Mouse (Mus musculus) stomach, embryonic 14.5 days (tissue): ENCODE data around the gene Spen. TPM values are rescaled to one million over a fixed set of nuclear protein-coding genes. Genes with fewer than 3 reads are reported as not detected.

Experiments
- ATAC-seq: fragments of 200-750 bp; cut with Nextera tagmentation; 2 replicates; pipeline ENCODE4 v1.8.0; 2017; ENCODE audit warnings: low read depth, moderate TSS enrichment; ENCODE audit not compliant: insufficient number of reproducible peaks, insufficient read depth, low FRiP score
- H3K27ac ChIP-seq: fragments of 300-500 bp; sonication (generic); 2 replicates; pipeline ENCODE4 v1.5.1; 2014; ENCODE audit warnings: mild to moderate bottlenecking, low read length, moderate library complexity, mixed read lengths
- H3K27me3 ChIP-seq: fragments of 300-500 bp; sonication (generic); 2 replicates; pipeline ENCODE4 v1.6.1; 2014; ENCODE audit warnings: low read length, control low read depth, mixed read lengths; ENCODE audit not compliant: control insufficient read depth, insufficient read depth
- H3K36me3 ChIP-seq: fragments of 300-500 bp; sonication (generic); 2 replicates; pipeline ENCODE4 v1.6.1; 2014; ENCODE audit warnings: mild to moderate bottlenecking, control low read depth, low read length, moderate library complexity, mixed read lengths; ENCODE audit not compliant: control insufficient read depth, insufficient read depth
- H3K4me1 ChIP-seq: fragments of 300-500 bp; sonication (generic); 2 replicates; pipeline ENCODE4 v1.6.1; 2014; ENCODE audit warnings: low read length, control low read depth, mixed read lengths; ENCODE audit not compliant: control insufficient read depth, insufficient read depth
- H3K4me2 ChIP-seq: fragments of 300-500 bp; sonication (generic); replicated peaks from 2 replicates; pipeline ENCODE4 v1.6.1; 2014; ENCODE audit warnings: low read depth, low read length, control low read depth
- H3K4me3 ChIP-seq: fragments of 300-500 bp; sonication (generic); 2 replicates; pipeline ENCODE4 v1.5.1; 2014; ENCODE audit warnings: low read depth, low read length, control low read depth
- H3K9ac ChIP-seq: fragments of 300-500 bp; sonication (generic); replicated peaks from 2 replicates; pipeline ENCODE4 v1.6.1; 2014; ENCODE audit warnings: low read depth, mild to moderate bottlenecking, control low read depth, low read length, moderate library complexity, mixed read lengths
- H3K9me3 ChIP-seq: fragments of 300-500 bp; sonication (generic); 2 replicates; pipeline ENCODE4 v1.6.1; 2016; ENCODE audit warnings: low read depth, low read length, control low read depth; ENCODE audit not compliant: control insufficient read depth
- WGBS: fragments of 180-500 bp; shearing (Covaris S2); extraction: QIAGEN DNeasy Blood & Tissue Kit; methylation state at CpG from one replicate; pipeline ENCODE4 v1.1.7; 2014; 5-methylcytosine and 5-hydroxymethylcytosine counted together
- polyA plus RNA-seq: library from polyadenylated mRNA; unstranded; fragments of >200 nt; fragmentation: Nextera tagmentation; extraction: Ambion mirVana; gene quantifications from 2 replicates; pipeline ENCODE4 v1.2.1, GENCODE M21; 2014

Spen gene
- polyA plus RNA-seq, 1 experiment from 2014 or later: 16.9 TPM

- H3K9me3 ChIP-seq: no peaks in the 10 kb centered on the region
- peaks cover 30% of the 10 kb centered on the region for H3K4me1 ChIP-seq
- H3K4me3 ChIP-seq: no peak overlapping the region
- no peak overlapping the region for H3K4me2 ChIP-seq
- peak overlapping the region; percentile 56 for H3K27ac ChIP-seq
- ATAC-seq: 0 out of 2 replicates have a peak, but pooled peaks have one; percentile 15
- 0 out of 2 replicates have a peak overlapping the region, but pooled peaks have one; percentile 3 for H3K9ac ChIP-seq
- H3K27me3 ChIP-seq: no peaks in the 10 kb centered on the region
- 39% methylated on average over 14 of the region's 14 CpGs for WGBS
- H3K36me3 ChIP-seq: no peaks in the 10 kb centered on the region
Measured at GRCm38 (mm10) chr4:141421423-141421822, 117.0 kb downstream of the Spen start.

DNA sequence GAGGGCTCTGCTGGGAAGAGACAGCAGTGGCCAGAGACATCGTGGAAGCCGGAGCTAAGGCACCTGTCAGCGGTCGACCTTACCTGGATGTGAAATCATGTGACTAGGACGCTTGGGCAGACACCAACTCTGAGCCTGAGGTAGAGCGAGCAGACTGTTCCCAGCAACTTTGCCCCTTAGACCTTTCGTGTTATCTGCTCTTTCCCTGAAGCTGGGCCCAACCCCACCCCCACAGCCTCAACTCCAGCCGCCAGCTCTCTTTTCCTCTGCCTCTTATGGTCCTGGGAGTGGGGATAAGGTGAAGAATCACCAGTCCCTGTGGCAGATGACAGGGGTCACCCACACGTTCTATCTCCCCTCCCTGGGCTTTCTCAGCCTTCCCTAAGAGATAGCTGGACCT is 117.5 kb downstream of the Spen start:
- Histone ChIP-seq H3K27ac (peak overlapping the region; percentile 56; the same call in 1 of the 2 replicates), H3K9me3 (no peaks in the 10 kb centered on the region), H3K27me3 (no peaks in the 10 kb centered on the region), H3K4me3 (no peak overlapping the region), H3K4me1 (peaks cover 24% of the 10 kb centered on the region), H3K9ac (no peak overlapping the region), H3K4me2 (no peak overlapping the region), H3K36me3 (no peaks in the 10 kb centered on the region)
- 41% methylated on average over 9 of the region's 9 CpGs for WGBS
- no peak for ATAC-seq

GRCm38 (mm10) chr4:141420192-141420829 is 118.1 kb downstream of the Spen start, which contains the start of gene Hspb7:
TSS of gene Hspb7 (plus strand) at chr4:141420779.
- ATAC-seq: no peak
- WGBS: 52% methylated on average over 9 of the region's 9 CpGs
- Histone ChIP-seq H3K27ac (peak within 1 kb of the TSS; percentile 56), H3K9me3 (no peaks in the 10 kb centered on the region), H3K4me3 (no peak within 1 kb of the TSS), H3K27me3 (no peaks in the 10 kb centered on the region), H3K4me2 (no peak within 1 kb of the TSS), H3K9ac (0 out of 2 replicates have a peak within 1 kb of the TSS, but pooled peaks have one; percentile 3), H3K4me1 (peaks cover 19% of the 10 kb centered on the region), H3K36me3 (no peaks in the 10 kb centered on the region)

DNA sequence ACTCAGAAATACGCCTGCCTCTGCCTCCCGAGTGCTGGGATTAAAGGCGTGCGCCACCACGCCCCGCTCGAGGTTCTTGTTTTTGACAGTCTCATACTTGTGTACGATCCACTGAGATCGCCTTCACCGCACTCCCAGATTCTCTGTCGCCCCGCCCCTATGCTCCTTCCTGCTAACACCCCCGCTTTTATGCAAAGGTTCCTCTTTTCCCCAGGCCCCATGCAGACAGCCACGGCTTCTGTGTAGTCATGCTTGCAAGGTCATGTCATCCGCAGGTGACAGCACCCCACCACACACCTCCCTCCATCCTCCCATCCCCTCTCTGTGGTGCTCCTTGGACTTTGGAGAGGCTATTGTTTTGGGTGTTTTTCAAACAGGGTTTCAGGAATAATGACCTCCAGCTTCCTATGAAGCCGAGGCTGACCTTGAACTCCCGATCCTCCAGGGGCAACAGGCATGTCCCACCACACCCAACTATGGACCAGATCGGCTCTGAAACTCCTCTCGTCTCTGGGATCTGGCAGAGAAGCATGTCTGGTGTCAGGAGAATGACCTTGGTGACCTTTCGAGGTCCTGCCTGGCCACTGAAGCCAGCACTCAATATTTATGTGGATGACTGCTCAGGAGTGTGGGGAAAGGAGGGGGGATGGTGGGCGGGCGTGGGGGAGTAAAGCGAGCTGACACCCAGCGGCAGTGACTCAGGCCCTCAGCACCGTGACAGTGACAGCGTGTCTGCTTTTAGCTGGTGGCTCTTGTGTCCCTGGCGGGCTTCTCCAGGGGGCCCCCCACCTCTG is 118.8 kb downstream of the Spen start:
- Histone ChIP-seq H3K4me2 (no peak overlapping the region), H3K36me3 (no peaks in the 10 kb centered on the region), H3K9me3 (no peaks in the 10 kb centered on the region), H3K4me3 (no peak overlapping the region), H3K27me3 (no peaks in the 10 kb centered on the region), H3K9ac (no peak overlapping the region), H3K27ac (no peak overlapping the region), H3K4me1 (peaks cover 17% of the 10 kb centered on the region)
- no peak for ATAC-seq
- 61% methylated on average over 27 of the region's 27 CpGs for WGBS

Other genes starting within 250 kb of the Spen start
- 2.8 and 3.4 TPM in 2 replicates for gene Epha2, start 237.4 kb downstream of the Spen start, polyA plus RNA-seq
- 4.3 and 4.4 TPM in 2 replicates for gene Fam131c, start 170.4 kb downstream of the Spen start, polyA plus RNA-seq
- 0.16 TPM in 1 of 2 replicates, not detected in the other for gene Clcnka, start 139.9 kb downstream of the Spen start, polyA plus RNA-seq
- gene Clcnkb, start 122.6 kb downstream of the Spen start, polyA plus RNA-seq: not detected in 2 replicates
- 4.2 and 4.7 TPM in 2 replicates for gene Hspb7, start 117.8 kb downstream of the Spen start, polyA plus RNA-seq
- not detected in 2 replicates for gene Srarp, start 102.5 kb downstream of the Spen start, polyA plus RNA-seq
- 30.8 and 30.9 TPM in 2 replicates for gene Zbtb17, start 93.9 kb downstream of the Spen start, polyA plus RNA-seq
- gene Fblim1, start 67.5 kb upstream of the Spen start, polyA plus RNA-seq: 94.9 and 98.0 TPM in 2 replicates
- 0.29 and 0.32 TPM in 2 replicates for gene Tmem82, start 80.0 kb upstream of the Spen start, polyA plus RNA-seq
- not detected in 2 replicates for gene Slc25a34, start 85.2 kb upstream of the Spen start, polyA plus RNA-seq
- 4.6 TPM in 2 replicates for gene Plekhm2, start 126.3 kb upstream of the Spen start, polyA plus RNA-seq
- gene Rsc1a1, start 147.0 kb upstream of the Spen start, polyA plus RNA-seq: 0.51 TPM in 1 of 2 replicates, not detected in the other
- 18.8 and 19.6 TPM in 2 replicates for gene Ddi2, start 184.8 kb upstream of the Spen start, polyA plus RNA-seq
- gene Agmat, start 208.1 kb upstream of the Spen start, polyA plus RNA-seq: not detected in 2 replicates